Mouse (Mus musculus) Patski (cell line): ENCODE measurements around the gene Lce3f. TPM values are rescaled to one million over a fixed set of nuclear protein-coding genes. Genes with fewer than 3 reads are reported as not detected.

Source experiments
- ATAC-seq: fragments of 100-300 bp; one replicate; pipeline ENCODE4 v1.8.0; 2021
- CTCF ChIA-PET: fragments of 350-600 bp; sonication (Branson Sonifier 250); formaldehyde crosslinking; loops from one replicate; lab custom pipeline; 2022; ENCODE audit warnings: inconsistent platforms; lab: Charles Lee
- POLR2A ChIA-PET: fragments of 350-600 bp; sonication (Branson Sonifier 250); formaldehyde crosslinking; loops from one replicate; lab custom pipeline; 2022; ENCODE audit warnings: antibody characterized with exemption, inconsistent platforms; lab: Charles Lee
- DNase-seq: peaks from one replicate; pipeline ENCODE4 v3.0.0-alpha.2; 2011; ENCODE audit warnings: low read depth, low spot score
- H3K27me3 ChIP-seq: fragments of 371-371 bp; one replicate; pipeline ENCODE4 v1.5.1; 2021
- CTCF ChIP-seq: fragments of 100-300 bp; IDR thresholded peaks from one replicate; pipeline ENCODE4 v1.5.1; 2021
- in situ Hi-C: fragments of 300-500 bp; cut with MboI; formaldehyde crosslinking; loops from 3 replicates; pipeline ENCODE4 v1.11.1; 2018; ENCODE audit warnings: low pct_unique_long_range_greater_than_20kb, mixed read lengths
- polyA plus RNA-seq: library from polyadenylated mRNA; unstranded; gene quantifications from one replicate; pipeline ENCODE4 v1.2.3, GENCODE M21; 2021

The Lce3f gene
- polyA plus RNA-seq, 1 experiment from 2014 or later: not detected

DNA sequence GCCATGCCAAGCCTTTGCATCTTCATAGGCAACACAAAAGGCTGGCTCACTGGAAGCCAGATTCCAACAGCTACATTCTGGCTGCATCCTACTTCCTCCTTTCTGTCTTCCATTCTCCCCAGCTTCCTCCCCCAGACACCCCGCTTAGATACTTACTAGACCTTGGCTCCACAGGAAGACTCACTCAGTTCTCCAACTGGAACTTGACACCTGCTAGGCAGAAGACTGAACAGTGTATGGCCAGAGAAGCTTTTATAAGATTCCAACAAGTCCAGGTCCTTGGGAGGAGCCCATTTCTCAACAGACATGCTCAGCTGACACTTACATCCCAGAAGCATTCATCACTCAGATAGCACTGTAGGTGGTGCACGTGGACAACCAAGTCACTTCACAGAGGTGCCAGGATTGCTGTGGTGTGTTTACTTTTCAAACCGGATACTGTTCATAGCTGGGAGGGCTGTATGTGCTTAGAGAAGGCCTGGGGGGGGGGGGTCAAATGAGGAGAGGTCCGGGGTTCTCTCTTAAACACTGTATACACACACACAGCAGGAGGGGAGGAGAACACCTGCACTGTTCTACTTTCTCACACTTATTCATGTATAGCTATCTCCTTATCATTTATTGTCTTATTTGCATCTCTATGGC, 23.6 kb downstream of the Lce3f start, which contains the start of gene Crct1:
Crct1 (minus strand) TSS at position 228 of the 645 bp plus-strand sequence.
- DNase-seq (no peak), ATAC-seq (no peak)
- no peaks in the 10 kb centered on the region for H3K27me3 ChIP-seq
- TF ChIP-seq CTCF: no peak
- ChIA-PET POLR2A (interaction anchor here (0.9 kb wide), 1 partner anchor 9 kb away, joined by 6 read pairs; no protein-coding TSS in a partner anchor), CTCF (interaction anchor here (0.8 to 10.2 kb wide), 6 partner anchors 8 to 113 kb away, joined by 4 to 75 read pairs (median 6); no protein-coding TSS in a partner anchor)
- in situ Hi-C loops: no loop called here

DNA sequence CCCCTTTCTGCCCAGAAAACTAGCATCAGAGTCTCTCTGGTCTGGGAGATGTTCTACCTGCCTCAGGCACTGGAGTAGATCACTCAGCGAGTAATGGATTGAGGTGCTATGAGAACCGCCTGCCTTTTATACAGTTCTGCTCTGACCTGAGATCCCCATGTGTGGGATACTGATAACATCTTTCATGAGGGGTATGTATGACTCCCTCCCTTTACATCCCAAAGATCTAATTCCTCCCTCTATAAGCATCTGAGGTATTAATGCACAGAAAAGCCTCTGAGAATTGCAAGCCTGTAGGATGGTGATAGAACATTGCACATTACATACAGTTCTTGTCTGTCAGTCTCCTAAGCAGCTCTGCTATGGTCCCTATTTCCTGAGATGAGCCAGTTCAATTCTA, 26.9 kb downstream of the Lce3f start, which contains the start of gene Lce1m:
Lce1m (minus strand) TSS at position 101 of the 400 bp plus-strand sequence.
- in situ Hi-C loops: no loop called here
- no peak for ATAC-seq
- no peak for TF ChIP-seq CTCF
- no peaks in the 10 kb centered on the region for H3K27me3 ChIP-seq
- DNase-seq: no peak
- ChIA-PET CTCF (interaction anchor here (0.7 to 3.5 kb wide), 5 partner anchors 9 to 112 kb away, joined by 3 to 11 read pairs (median 6); no protein-coding TSS in a partner anchor), POLR2A (no interaction called here)

DNA sequence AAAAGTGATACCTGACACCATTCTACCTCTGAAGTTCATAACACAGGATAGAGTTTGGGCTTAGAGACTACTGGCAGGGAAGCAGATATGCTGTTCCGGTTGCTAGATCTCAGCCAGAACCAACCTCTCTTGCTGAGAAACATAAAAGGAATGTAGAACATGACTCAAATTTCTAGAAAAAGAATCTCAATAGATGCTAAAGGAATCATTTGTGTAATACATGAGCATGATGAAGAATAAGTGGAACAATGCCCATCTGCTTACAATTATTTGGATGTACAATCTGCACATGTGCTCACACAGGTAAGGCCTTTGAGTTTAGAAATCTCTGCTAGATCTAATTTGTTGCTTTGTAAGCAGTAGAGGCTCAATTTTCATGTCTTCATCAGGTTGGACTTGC, 29.1 kb downstream of the Lce3f start:
- in situ Hi-C loops: no loop called here
- CTCF ChIA-PET: interaction anchor here (1.1 to 2.9 kb wide), 2 partner anchors 23 to 96 kb away, joined by 3 to 11 read pairs; no protein-coding TSS in a partner anchor
- H3K27me3 ChIP-seq: no peaks in the 10 kb centered on the region
- DNase-seq: no peak
- no peak for TF ChIP-seq CTCF
- no peak for ATAC-seq
- POLR2A ChIA-PET: no interaction called here

DNA sequence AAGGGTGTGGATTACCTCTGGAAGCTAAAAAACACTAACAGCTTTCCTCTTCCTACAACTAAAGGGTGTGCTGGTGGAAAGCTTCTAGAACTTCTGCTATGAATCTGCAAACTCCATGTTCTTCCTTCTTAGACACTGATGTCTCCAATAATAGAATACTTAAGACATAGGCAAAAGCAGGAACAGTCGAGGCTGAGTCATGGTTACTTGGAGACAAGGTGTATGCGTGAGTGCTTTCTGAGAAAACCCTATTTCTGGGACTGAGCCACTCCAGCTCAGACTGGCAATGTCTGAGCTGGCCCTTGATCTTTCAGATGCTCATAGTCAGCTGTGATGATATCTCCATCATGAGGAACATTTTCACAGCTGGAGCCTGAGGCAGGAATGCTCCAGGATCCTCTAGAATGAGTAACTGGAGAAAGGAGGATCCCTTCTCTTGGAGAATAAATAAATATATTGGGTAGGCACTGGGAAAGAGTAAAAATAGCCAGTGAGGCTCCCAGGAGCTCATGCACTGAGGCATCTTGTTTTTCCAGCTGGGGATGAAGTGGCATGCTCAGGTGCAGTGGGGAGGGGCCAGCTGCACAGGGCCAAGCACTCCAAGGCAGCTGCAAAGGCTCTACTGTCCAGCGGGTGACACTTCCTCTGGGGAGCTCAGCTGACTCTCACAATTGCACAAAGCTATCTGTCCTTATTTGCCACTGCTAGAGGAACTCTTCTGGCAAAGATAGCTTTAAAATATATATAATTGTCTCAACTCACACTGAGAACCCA, 31.6 kb downstream of the Lce3f start:
- TF ChIP-seq CTCF: no peak
- ChIA-PET CTCF (interaction anchor here (0.9 to 2.7 kb wide), 6 partner anchors 9 to 116 kb away, joined by 3 to 13 read pairs (median 5); partner anchors contain the start of gene Crct1), POLR2A (no interaction called here)
- in situ Hi-C loops: no loop called here
- ATAC-seq (peak; percentile 13), DNase-seq (no peak)
- no peaks in the 10 kb centered on the region for H3K27me3 ChIP-seq

DNA sequence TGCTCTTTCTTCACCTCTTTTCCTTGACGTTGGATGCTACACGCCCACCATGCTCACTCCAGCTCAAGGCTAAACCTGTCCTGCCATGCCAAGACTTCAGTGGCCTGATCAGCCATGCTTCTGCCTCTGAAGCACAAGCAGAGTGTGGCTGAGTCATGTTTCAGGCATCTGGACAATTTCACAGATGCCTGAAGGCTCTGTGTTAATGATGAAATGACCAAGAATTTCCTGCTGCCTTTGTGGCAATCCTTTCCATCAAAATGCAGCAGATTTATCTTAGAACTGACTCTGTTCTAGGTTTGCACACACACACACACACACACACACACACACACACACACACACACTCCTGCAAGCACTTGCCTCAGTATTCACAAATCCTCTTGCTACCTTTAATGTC, 33.5 kb downstream of the Lce3f start:
- TF ChIP-seq CTCF: no peak
- ATAC-seq (peak; percentile 98), DNase-seq (peak; percentile 93)
- no peaks in the 10 kb centered on the region for H3K27me3 ChIP-seq
- CTCF ChIA-PET: interaction anchor here (0.7 to 7.6 kb wide), 7 partner anchors 20 to 120 kb away, joined by 3 to 123 read pairs (median 7); no protein-coding TSS in a partner anchor
- POLR2A ChIA-PET: no interaction called here
- in situ Hi-C loops: loop anchor here (5.0 kb wide), 1 partner anchor 108 kb away; no protein-coding TSS in a partner anchor

DNA sequence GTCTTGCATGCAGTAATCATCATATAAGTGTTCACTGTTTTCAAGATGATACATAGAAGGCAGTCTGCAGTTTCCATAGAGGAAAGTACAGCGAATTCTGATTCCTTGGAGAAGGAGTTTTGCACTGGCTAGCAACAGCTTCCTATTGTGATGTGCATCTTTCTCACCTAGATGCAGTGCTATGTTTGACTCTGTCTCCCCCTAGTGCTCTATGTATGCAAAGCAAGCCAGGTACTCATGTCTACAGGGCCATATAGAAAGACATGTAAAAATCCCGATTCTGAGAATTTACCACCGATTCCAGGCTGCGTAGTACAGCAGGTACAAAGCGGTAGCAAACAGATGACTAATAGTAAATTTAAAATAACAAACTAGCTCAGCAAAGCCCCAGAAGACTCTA, 39.4 kb downstream of the Lce3f start:
- peak; percentile 87 for TF ChIP-seq CTCF
- peaks cover 34% of the 10 kb centered on the region for H3K27me3 ChIP-seq
- ATAC-seq: peak; percentile 88
- DNase-seq: no peak
- in situ Hi-C loops: no loop called here
- POLR2A ChIA-PET: no interaction called here
- CTCF ChIA-PET: interaction anchor here (0.6 to 7.6 kb wide), 22 partner anchors 8 to 132 kb away, joined by 3 to 132 read pairs (median 4); partner anchors contain the start of genes Crct1, Lce3a and Lce3e

Other genes with a start within 250 kb of the Lce3f start
- gene Lce1g, start 239.9 kb upstream of the Lce3f start, polyA plus RNA-seq: not detected
- gene Lce1h, start 227.2 kb upstream of the Lce3f start, polyA plus RNA-seq: not detected
- gene Lce1i, start 213.3 kb upstream of the Lce3f start, polyA plus RNA-seq: not detected
- not detected for gene Lce1j, start 201.7 kb upstream of the Lce3f start, polyA plus RNA-seq
- gene Lce1k, start 184.3 kb upstream of the Lce3f start, polyA plus RNA-seq: not detected
- not detected for gene Kprp, start 165.0 kb upstream of the Lce3f start, polyA plus RNA-seq
- not detected for gene Lce1l, start 140.9 kb upstream of the Lce3f start, polyA plus RNA-seq
- gene 2310050C09Rik, start 122.0 kb upstream of the Lce3f start, polyA plus RNA-seq: not detected
- 0.54 TPM for gene Lce3a, start 66.0 kb upstream of the Lce3f start, polyA plus RNA-seq
- not detected for gene Lce3b, start 59.2 kb upstream of the Lce3f start, polyA plus RNA-seq
- gene Lce3c, start 47.7 kb upstream of the Lce3f start, polyA plus RNA-seq: 2.1 TPM
- 1.1 TPM for gene Lce3d, start 34.8 kb upstream of the Lce3f start, polyA plus RNA-seq
- gene Lce3e, start 25.2 kb upstream of the Lce3f start, polyA plus RNA-seq: not detected
- 0.31 TPM for gene Crct1, start 23.5 kb downstream of the Lce3f start, polyA plus RNA-seq
- gene Lce1m, start 26.8 kb downstream of the Lce3f start, polyA plus RNA-seq: not detected
- not detected for gene Gm4858, start 76.6 kb downstream of the Lce3f start, polyA plus RNA-seq
- not detected for gene Crnn, start 152.6 kb downstream of the Lce3f start, polyA plus RNA-seq
- 0.01 TPM for gene Flg2, start 205.1 kb downstream of the Lce3f start, polyA plus RNA-seq